Mouse (Mus musculus) c-Kit-positive CD71-positive TER-119-negative erythroid progenitor cells, embryonic 14.5 days (primary cell): ENCODE results near the gene Orai2.
"Not testable (repeated sequence)": the region's sequence is repeated elsewhere in the genome, so short reads cannot be mapped to it uniquely, and the experiment has no call there.

Experiments used
- DNase-seq: peaks from one replicate; pipeline ENCODE4 v3.0.0-alpha.2; 2013; ENCODE audit warnings: low read depth

The Orai2 gene

DNA sequence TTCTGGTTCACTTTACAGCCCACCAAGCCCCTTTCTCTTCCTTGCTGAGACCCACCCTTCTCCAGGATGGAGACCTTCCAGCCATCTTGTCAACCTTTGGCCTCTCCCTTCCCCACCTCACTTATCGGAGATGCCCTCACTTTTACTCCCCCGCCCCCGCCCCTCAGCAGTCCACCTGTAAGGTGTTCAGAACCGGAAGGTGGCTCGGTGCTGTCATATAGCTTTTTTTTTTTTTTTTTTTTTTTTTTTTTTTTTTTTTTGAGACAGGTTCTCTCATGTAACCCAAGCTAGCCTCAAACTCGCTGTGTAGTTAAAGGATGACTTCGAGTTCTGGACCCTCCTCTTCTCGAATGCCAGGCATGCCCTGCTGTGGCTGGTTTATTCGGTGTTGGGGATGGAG, 2.4 kb upstream of the Orai2 start:
- no peak for DNase-seq

DNA sequence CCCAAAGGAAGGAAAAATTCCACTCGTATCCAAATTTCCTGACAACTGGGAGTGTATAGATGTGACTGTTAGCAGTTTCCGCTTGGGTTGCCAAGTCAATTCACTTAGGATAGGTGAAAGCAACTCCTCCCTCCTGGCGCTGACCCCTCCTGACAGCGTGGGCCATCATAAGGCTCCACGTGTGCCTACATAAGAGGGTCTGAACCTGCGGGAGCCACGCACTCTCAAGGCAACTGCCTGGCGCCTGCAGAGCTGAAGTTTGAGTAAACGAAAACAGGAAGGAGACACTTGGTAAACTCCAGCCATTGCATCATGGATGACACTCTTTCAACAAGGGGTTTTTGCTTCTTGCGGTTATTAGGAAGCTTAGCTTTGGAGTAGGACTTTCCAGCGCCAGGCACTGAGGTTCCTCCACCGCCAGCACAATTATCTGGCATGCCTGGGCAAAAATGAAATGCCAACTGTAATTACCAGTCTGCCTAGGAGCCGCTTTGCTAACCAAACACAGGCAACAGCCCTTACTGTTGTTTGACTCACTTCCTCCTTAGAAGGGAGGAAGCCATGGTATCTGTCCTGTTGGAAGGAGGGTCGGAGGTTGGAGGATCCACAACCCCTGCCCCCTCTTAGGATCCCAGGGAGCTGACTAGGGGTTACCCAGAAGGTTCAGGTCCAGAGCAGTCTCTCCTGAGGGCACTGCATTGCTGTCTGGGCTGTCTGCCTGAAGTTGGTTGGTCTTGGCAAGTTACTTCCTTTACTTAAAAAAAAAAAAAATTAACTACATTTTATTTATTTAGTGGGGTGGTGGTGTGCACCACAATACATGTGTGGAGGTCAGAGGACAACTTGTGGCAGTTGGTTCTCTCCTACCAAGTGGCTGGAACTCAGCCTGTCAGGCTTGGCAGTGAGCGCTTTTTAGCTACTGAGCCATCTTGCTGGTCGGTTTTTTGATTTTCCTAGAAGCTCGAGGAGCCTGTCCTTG, 1.1 kb upstream of the Orai2 start:
- DNase-seq = peak; percentile 17

DNA sequence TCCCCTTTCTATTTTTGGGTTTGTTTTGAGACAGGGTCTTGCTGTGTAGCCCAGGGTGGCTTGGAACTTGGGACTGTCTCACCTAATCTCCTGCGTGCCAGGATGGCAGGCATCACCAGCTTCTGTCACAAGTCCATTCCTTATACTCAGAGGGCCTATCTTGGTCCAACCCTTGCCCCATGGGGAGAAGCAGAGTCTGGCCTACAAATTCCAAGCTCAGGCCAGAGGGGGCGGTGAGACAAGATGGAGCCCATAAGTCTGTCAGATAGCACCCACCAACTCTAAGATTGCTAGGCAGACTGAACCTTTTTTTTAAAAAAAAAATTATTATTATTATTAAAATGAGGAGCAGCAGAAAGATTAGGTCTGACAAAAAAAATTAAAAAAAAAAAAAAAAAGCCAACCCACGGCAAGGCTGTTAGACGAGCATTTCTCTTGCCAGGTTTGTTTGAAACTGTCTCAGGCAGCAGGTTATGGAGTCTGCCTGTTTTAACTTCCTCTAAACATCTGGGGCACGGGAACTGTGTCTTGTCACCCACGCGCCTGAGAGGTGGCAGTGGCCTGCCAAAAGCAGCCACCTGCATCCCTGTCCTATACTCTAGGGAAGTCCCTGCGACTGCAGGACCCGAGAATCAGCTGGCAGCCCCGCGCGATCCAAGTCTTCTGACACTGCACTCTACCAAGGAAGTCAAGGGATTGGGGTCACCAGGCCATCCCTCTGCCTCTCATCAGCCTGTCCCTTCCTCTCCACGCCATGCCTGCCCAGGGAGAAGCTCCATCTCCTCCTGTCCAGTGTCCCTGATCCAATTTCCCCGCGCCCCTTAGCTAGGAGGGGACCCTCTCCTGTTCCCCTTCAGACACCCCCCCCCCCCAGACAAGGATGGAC, 644 bp downstream of the Orai2 start:
- peak; percentile 13 for DNase-seq

DNA sequence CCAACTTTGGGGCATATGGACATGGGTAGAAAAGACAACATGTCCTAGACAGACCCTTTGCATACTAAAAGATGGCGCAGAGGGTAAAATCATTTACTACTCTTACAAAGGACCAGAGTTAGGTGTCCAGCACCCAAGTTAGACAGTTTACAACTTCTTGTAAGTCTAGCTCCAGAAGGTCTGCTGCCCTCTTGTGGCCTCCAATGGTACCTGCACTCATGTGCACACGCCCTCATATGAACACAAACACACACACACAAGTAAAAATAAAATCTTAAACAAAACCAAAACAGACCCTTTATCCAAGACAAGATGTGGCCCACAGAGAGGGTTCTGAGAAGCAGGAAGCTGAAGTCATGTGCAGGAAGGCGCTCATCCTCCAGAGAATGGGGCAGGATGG, 2.4 kb downstream of the Orai2 start:
- DNase-seq = no peak

DNA sequence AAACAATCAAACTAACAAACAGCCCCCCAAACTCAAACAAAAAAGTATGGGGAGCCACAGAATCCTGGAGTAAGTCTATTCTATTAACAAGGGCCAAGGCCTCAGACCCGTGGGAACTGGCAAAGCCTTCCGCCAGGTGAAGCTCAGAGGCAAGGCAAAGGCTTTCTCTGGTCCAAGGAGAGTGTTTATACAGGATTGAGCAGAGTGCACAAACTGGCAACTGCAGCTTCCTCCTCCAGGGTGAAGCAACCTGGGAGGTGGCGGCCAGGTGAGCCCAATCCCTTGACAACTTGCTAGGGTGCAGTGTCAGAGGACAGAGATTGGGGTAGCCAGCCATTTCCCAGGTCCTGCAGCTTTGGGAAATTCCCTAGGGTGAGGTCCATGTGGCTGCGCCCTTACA, 3.2 kb downstream of the Orai2 start:
- DNase-seq = no peak

DNA sequence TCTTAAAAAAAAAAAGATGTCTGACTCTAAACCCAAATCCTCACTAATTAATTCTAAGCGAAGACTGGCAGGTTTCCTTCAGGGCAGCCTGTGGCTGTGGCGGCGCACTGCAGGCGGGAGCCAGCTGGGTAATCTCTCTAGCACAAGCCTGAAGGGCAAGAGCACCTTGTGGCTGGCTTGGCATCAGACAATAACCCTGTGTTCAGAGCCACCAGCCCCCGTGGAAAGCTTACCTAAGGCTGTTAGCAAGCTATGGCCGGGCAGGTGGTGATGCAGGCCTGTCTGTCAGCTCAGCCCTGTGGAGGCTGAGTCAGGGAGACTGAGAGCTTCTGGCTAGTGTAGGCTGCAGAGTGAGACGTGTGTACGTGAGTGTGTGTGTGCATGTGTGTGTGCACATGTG, 5.3 kb downstream of the Orai2 start:
- no peak for DNase-seq

DNA sequence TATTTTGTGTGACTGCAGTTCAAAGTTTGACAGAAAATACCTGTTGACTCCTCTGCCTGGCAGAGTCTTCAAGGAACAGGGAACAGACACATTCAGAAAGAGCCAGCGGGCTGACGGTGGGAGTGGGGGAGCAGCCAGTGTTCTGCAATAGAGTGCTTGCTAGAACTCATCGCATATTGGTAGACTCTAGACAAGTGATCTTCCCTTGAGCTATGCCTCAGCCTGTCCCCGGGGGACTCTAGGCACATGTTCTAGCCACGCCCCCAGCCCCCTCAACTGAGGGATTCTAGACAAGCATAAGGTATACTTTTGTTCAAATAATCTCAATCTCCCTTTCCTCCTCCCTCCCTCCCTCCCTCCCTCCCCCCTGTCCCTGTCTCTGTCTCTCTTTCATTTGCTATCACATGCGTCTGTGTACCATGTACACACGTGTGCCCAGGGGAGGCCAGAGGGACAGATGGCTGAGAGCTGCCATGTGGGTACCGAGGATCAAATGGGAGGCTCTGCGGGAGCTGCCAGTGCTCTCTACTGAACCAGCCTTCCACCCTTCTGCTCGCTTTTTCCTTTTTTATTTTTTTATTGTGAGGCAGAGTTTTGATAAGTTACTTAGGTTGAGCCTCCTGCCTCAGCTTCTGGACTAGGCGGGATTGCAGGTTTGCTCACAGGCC, 6.6 kb downstream of the Orai2 start:
- no peak for DNase-seq

DNA sequence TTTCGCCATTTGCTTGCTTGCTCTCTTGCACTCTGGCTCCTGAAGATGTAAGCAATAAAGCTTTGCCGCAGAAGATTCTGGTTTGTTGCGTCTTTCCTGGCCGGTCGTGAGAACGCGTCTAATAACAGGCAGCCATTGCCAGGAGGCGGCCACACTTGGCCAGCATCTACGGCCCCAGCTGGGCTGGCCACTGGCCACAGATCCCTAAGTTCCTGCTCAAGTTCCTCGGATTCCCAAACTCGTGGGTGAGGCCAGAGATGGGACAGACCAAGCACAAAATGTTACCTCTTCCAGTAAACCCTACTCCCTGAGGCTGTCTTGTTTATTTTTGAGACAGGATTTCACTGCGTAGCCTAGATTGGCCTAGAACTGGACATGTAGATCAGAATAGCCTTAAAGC, 10.4 kb downstream of the Orai2 start:
- DNase-seq = not testable (repeated sequence)

DNA sequence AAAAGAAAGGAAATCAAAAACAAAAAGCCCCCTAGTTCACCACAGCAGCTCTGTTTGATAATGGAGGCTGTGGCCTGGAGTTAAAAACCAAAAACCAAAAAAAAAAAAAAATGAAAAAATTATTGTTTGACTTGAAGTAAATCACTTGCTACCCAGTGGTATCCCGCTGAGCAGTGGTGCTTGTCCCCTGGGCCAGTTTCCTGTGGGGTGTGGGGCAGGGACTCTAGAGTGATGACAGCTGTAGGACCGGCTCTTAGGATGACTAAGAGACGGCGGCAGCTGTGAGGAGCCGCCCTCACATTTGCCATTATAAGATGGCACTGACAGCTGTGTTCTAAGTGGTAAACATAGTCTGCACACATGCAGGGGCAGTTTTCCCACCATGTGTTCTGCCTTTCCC, 15.1 kb downstream of the Orai2 start:
- DNase-seq = no peak

DNA sequence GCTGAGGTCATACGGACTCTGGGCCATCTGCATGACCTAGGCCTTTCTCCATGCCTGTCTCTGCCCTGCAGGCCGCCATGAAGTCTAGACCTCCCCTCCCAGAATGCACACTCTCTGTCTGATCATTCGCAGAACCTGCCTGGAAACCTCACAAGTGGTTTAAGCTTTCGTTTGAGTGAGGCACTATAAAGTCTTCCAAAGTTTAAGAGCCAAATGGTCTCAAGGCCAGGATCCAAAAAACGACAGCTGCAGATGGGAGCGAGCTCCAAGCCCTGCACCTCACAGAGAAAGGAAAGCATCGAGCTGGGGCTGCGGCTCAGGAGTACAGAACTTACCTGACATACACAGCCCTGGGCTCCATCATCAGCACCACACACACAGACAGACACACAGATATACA, 18.1 kb downstream of the Orai2 start:
- DNase-seq = no peak

DNA sequence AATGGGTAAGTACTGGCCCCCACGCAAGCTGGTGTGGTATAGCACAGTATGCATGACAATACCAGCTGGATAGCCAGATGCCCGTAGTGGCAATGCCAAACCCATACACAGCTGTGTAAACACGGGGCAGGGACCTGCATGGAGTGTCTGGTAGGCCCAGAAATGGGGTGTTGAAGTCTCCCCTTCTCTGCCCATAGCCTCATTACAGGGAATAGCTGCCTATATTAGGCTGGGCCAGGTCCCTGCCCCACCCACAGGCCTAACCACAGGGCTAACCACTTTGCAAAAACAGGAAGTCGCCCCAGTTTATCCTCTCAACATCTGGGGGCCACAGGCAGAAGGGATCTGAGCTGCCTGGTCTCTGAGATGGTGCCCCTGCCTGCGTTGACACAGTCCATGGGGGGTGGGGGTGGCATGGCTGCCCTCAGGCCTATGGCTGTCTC, 21.4 kb downstream of the Orai2 start:
- DNase-seq = not testable (repeated sequence)

DNA sequence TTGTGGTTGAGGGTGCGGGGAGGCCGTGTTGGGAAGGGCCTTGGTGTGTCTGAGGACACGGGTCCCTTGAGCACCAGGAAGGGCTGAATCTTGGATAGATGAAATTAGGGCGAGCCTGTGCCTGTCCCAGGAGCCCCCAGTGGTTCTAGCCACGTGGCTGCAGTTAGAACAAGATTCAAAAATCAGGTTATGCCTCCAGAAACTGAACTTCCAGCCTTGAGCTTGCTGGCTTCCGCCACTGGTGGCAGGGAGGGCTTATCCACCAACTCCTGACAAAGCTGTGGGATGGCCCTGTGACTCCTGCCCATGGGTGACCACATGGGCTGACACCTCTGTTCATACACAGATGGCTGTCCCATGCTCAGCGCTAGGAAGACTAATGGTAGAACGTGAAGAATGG, 22.8 kb downstream of the Orai2 start:
- DNase-seq = no peak

DNA sequence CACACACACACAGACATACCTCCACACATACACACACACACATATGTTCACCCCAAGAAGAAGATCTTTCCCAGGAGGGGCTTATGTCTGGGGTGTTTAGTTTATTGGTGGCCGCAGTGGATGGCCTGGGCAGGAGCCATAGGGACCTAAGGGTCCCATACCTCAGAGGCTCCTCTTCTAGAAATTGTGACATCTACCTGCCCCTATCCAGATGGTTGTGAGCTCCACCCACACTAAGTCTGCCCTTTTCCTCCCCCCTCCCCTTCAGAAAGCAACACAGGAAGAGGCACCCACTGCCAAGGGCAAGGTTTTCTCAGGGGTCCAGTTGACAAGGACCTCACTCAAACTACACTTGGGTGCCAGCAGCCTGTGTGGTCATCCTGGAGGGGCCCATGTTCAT, 23.6 kb downstream of the Orai2 start:
- DNase-seq = no peak

DNA sequence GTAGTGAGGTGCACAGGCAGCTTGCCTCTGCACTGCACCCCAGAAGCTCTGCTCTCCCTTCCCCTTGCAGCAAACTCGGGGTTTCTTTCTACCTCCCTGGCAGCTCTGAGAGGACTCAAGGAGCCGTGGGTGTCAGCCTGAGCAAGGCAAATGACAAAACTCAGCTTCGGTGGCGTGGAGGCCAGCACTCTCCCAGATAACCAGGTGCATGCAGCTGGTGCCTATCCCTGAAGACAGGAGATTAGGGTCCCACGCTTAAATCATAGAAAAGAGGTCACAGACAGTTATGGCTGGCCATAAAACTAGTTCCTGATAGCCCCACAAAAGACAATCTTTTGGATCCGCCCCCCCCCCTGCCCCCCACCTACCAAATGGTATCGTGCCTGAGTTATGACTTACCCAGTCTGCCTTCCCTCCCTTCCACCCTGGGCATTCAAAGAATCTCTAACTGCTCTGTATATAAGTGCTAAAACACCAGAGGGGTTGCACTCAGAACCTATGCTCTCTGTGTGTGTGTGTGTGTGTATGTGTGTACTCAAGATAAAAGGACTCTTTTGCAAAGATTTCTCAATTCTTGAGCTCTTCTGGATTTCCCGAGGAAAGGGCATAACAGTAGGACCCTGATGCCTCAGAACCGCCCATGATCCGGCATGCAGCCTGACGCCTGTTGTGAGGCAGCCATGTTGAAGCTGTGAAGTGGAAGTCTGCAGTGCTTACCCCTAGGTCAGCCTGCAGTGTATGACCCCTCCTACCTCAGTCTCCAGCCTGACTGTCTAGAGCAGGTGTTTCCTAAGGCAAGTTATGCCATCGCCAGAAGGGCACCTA, 25.7 kb downstream of the Orai2 start:
- no peak for DNase-seq

DNA sequence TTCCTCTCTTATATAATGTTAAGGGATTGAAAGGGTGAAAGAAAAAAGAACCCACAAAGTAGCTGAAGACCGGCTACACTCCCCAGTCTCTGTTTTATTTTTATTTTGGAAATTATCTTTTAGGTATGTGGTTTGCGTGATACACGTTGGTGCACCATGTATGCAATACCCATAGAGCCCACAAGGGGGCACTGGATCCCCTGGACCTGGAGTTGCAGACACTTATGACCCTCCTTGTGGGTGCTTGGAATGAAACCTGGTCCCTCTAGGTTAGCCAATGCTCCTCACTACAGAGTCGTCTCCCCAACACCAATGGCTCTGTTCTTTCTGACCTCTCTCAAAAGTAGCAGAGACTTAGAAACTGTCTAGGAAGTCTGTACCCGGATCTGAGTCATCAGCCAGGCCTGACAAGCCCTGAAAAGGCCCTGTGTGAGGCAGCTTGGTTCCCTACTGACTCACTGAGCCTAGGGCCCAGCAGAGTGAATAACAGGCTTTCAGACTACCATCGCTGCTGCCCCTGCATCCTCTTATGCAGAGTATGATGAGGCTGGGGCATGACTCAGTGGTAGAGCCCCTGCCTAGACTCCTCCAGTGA, 27.3 kb downstream of the Orai2 start:
- no peak for DNase-seq

DNA sequence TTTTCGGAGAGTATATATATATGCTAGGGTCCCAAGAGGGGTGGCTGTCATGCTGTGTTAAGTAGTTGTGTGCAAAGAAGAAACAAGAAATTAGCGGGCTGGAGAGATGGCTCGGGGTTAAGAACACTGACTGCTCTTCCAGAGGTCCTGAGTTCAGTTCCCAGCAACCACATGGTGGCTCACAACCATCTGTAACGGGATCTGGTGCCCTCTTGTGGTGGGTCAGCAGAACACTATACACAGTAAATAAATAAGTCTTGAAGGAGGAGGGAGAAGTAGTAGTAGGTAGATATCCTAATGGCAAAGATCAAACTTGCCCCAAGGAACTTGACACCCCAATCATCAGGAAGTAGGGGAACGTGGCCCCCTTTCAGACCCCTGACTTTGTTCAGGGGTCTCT, 27.8 kb downstream of the Orai2 start:
- DNase-seq = no peak

DNA sequence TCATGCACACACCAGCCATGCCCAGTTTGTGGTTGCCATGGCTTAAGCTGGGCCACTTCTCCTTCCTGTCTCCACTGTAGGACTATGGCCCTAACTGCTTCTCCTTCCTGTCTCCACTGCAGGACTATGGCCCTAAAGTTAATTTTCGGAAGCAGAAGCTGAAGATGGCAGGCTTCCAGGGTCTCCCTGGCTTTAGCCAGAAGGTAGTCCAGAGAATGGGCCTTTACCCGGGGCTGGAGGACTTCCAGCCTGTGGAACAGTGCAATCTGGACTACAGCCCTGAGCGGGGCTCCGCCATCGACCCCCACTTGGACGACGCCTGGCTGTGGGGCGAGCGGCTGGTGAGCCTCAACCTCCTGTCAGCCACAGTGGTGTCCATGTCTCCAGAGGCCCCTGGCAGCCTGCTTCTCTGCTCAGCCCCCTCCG, 30.4 kb downstream of the Orai2 start:
- DNase-seq = no peak

DNA sequence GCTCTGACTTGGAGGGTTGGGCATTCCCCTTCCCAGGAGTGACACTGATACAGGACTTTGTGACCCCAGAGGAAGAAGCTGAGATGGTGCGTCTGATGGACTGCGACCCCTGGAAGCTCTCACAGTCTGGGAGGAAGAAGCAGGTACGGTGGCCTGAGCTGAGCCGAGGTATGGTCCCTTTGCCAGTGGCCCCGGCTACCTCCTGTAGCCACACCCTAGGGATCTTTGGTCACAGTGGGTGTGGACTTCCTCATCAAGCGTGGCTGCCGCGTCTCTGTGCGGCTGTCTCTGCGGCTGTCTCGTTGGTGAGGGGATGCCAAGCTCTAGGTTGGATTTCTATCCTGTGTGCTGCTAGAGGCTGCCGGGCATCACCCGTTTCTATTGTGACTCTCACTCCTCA, 31.1 kb downstream of the Orai2 start:
- no peak for DNase-seq

DNA sequence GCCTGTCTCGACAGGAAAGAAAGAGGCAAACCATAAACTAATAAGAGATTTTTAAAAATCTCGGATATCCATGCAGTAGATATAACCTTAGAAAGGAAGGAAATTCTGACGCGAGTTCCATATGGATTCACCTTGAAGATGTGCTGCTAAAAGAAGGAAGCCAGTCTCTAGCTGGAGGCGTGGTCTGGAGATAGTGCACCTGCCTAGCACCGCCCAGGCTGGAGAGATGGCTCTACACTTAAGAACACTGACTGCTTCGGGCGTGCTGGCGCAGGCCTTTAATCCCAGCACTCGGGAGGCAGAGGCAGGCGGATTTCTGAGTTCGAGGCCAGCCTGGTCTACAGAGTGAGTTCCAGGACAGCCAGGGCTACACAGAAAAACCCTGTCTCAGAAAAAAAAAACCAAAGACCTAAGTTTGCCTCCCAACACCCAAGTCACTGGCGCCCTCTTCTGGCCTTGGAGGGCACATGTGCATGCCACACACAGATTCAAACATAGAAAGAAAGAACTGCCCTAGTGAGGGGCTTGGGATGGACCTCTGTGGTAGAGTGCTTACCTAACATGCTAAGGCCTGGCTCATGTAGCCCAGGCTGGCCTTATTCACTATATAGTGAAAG, 32.7 kb downstream of the Orai2 start:
- DNase-seq = peak; percentile 73

DNA sequence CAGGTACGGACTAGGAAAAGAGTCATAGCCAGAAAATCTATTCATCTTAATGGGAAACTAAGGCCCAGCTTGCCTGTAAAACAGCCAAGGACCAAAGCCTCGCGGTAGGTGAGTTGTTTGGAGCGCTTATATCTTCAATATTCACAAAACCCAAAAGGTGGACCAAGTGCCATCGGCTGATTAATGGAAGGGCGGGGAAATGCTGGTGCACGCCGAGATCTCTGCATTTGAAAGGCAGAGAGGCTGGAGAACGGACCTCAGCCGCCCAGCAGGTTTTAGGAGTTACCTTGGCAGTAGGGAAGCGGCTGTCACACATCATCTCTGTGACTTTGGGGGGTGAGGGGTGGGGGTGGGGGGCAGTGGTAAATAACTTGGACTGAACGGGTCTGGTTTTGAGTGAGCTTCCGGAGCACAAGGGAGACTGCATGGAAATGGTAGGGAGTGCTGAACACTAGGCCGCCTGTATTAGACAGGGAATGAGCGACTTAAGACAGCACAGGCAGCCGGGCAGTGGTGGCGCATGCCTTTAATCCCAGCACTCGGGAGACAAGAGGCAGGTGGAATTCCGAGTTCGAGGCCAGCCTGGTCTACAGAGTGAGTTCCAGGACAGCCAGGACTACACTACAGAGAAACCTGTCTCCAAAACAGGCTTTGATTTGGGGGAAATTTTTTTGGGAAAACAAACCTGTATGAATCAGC, 34.1 kb downstream of the Orai2 start:
- DNase-seq = no peak
